Mouse (Mus musculus) c-Kit-positive CD71-negative TER-119-negative erythroid progenitor cells, embryonic 14.5 days (primary cell): ENCODE results near the gene Pik3r3.

Experiments used
- DNase-seq: peaks from one replicate; pipeline ENCODE4 v3.0.0-alpha.2; 2013; ENCODE audit warnings: low read depth

Pik3r3 gene

DNA sequence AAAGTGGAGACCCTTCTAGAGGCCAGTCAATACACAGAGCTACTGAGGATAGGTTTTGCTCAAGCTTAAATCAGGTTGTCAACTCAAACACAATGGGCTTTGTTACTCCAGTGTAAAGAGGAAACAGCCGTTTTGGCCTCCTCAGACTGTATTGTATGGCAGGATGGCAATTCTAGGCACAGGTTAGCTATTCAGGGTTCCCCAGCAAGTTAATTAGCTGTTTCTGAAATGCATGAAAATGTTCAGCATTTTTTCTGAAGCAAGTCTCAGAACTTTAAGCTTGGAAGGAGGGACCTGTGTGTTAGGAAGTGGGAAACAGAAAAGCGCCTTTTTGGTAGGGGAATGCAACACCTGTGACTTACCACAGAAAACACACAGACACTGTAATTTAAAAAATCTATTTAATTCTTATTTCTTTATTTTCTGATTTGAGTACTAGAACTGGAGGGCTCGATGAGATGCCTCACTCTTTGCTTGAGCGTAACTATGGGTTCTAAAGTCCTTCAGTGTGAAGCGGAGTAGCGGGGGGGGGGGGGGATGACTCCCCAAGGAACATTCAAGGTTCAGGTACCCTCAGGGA is 1.3 kb upstream of the Pik3r3 start:
- no peak for DNase-seq

DNA sequence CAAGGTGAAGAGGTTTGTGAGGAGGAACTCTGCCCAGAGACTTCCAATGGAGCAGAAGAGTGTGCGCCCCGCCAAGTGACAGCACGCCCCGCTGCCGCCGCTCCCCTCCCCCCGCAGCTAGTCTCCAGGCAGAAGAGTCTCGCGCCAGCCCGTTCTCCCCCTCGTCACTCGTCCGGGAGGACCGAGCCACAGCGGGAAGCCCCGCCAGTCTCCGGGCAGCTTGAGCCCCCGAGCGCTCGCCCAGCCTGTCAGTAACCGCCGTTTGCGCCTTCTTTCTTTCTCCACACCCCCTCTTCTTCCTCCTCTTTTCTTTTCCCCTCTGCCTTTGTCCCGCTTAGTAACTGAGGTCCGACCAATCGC is 658 bp upstream of the Pik3r3 start:
- no peak for DNase-seq

DNA sequence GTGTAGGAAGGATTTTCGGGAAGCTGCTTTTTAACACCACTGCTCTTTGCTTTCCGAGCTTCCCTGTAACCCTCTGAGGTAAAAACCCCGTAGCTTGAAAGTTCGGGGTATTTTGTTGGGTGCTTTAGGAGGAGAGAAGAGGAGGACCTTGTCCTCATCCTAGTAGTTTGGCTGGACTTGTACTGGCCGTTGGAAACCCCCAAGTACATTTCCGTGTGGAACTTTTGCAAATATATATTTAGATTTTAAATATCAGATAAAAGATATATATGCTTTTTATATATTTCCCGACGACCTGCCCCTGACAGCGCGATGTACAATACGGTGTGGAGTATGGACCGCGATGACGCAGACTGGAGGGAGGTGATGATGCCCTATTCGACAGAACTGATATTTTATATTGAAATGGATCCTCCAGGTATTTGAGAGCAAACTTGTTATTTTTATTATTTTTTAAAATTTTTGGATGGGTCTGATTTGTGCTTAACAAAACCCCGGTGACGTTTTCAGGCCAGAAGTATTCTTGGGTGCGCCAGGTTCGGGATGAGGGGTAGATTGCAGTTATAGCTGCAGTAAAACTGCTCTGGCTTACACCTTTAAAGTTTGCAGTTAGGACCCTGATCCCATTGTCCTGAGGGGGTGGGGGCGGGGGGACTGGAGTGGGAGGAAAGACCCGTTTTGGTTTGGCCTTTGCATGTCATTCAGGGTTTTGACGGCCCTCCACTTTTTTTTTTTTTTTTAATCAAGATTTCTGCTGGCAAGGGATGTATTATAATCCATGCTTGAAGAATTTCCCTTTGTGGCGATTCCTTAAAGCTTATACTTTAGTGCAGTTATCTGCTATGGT is 801 bp downstream of the Pik3r3 start:
- DNase-seq: no peak

DNA sequence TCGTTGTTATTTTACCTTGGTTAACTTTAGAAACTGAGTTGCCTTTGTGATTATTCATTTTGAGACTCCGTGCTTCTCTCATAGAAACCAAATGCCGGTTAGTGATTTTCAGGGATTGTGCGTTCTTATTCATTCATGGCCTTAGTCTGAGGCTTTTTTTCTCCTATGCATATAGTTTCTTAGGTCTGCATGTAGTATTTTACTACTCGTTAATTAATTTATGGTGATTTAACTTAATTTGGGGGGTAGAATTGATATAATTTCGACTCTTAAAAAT is 1.4 kb downstream of the Pik3r3 start:
- no peak for DNase-seq

DNA sequence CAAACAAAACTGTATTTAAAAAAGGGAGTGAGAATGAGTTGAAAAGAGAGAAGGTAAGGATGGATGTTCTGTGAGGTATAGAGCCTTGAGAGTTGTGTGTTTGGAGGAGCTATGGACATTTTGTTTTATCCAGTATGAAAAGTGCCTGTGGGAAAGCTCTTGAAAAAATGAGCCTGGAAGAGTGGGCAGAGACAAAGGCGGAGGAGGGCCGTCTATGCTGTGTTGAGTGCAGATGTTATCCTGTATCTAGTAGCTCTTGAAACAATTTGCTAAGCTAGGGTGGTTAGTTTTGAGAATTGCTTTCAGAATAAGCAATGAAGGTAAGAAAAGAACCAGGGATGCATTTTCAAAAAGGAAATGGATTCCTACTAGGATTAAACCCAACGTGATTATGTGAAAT is 22.0 kb downstream of the Pik3r3 start:
- DNase-seq: no peak

DNA sequence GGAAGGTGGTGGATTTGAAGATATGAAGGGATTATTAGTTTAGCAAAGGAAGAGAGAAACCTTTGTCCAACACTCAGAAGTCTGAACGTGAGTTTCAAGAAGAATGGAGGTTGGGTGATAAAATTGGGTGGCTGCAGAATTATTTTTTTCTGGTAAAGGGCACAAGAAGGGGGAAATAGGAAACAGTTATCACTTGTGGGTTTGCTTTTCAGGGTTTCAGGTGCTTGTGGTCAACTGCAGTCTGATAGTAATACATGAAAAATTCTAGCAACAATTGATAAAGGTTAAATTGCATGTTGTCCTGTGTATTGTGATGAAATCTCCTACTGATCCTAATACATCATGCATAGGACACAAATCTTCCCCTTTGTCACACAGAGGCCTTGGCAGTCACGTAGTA is 22.8 kb downstream of the Pik3r3 start:
- no peak for DNase-seq

DNA sequence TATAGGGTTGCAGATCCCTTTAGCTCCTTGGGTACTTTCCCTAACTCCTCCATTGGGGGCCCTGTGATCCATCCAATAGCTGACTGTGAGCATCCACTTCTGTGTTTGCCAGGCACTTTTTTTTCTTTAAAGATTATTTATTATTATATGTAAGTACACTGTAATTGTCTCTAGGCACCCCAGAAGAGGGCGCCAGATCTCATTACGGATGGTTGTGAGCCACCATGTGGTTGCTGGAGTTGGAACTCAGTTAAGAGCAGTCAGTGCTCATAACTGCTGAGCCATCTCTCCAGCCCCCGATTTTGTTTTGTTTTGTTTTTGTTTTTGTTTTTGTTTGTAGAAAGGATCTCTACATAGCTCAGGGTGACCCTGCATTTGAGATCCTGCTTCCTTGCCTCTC is 24.5 kb downstream of the Pik3r3 start:
- peak; percentile 32 for DNase-seq

DNA sequence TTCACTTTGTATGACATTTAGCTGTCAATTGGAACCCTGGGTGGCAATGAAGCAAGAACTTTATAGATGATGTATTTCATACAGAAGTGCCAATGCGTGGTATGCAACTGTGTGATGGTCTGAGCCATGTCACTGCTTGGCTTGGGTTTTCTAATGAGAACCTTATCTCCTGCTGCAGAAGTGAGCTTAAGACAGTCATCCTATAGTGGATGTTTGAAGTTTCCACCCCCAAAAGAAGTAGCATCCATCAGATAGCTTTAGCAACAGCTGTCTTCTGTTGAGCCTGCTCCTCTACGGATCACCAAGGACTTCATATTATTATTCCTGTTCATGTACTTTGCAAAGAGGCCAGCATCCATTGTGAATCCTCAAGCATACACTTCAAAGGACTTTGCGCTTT is 28.6 kb downstream of the Pik3r3 start:
- no peak for DNase-seq

DNA sequence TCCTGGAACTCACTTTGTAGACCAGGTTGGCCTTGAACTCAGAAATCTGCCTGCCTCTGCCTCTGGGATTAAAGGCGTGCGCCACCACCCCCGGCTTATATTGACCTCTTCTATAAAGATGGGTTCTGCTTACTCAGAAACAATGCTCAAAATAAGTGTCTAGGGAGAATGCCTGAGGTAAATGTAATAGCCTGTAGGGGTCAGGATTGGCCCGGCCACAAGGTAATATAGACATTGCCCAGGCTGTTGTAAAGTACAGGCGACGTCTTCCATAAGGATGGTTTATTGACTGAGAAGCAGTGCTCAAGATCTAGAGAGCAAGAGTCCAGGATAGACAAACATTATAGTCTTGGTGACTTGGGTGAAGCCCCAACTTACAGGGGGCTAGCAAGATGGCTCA is 46.8 kb downstream of the Pik3r3 start:
- no peak for DNase-seq

DNA sequence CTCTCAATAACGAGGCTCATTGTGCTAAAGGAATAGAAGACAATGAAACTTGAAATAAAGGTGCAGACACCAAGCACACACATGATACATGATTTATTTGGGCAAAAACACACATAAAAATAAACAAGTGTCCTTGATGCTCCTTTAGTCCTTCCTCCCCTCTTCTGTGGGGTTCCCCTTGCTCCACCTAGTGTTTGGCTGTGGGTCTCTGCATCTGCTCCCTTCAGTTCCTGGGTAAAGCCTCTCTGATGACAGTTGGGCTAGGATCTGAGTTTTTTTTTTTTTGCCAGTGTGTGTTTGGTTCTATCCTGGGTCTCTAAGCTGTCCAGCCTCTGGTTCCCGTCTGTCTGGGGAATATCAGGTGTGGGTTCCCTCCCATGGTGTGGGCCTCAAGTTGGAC is 60.8 kb downstream of the Pik3r3 start:
- no peak for DNase-seq

DNA sequence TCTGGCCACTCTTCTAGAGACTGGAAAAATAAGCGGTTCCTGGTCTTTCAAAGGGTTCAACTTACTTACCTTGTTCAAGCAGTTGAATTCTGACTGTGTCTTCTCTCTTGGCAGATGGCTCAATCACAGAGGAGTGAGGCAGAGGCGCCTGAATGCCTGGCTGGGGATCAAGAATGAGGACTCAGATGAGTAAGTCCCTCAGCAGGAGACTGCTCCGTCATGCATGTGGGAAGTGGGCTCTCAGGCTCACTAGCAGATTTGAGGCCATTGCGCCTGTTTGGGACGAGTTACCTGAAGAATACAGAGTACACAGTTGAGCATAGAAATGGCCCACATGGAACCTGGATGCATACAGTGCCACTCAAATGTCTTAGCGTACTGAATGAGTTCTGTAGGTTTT is 70.1 kb downstream of the Pik3r3 start:
- DNase-seq: no peak

DNA sequence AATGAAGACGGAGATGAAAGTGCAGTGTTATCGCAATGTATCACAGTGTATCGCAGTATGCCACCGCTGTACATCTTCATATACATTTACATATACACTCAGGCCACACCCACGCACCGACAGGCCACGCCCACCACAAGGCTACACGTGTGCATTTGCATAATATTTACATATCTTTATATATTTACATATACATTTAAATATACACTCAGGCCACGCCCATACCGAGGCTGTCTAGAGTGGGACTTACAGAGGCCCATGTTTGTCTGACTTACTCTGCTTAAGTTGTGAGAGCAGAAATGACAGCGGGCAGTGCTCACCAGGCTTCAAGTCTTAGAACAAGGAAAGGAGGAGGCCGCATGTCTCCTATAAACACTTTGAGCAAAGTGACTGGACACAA is 71.9 kb downstream of the Pik3r3 start:
- peak; percentile 6 for DNase-seq

DNA sequence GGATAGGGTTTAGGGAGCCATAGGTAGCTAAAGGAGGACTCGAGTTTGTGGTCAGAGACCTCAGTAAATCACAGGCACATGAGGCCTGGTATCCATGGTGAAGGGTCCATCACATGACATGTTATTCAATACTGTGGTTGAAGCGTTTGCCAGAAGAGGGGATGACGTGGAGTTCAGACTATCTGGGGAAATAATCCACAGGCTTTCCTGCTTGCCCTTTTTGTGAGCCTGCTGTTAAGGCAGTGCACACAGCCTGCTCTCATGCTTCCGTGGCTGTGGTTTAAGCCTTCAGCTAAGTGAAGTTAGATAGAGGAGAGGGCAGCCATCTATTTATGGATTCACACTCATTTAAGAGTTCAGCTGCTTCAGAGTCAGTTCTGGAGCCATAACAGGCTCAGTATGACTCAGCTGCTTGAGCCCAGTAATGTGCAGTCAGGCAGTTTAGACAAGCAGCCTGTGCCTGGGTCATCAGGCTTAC is 79.5 kb downstream of the Pik3r3 start:
- DNase-seq: peak; percentile 32

DNA sequence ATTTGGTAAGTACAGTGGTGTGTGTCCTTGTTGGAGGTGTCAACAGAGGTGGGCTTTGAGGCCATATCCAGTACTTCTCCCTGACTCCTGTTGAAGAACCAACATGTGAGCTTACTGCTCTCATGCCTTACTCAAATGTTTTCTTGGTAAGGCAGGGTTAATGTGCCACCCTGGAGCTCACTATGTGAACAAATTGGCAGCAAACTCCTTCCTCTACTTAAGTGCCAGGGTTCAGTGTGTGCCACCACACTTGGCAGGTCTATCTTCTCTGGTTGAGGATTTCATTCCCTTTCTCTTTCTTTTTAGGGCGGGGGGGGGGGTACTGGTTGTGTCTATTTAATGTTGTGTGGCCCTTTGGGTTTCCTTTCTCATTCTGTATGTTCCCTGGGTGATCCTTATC is 83.1 kb downstream of the Pik3r3 start:
- DNase-seq: no peak

DNA sequence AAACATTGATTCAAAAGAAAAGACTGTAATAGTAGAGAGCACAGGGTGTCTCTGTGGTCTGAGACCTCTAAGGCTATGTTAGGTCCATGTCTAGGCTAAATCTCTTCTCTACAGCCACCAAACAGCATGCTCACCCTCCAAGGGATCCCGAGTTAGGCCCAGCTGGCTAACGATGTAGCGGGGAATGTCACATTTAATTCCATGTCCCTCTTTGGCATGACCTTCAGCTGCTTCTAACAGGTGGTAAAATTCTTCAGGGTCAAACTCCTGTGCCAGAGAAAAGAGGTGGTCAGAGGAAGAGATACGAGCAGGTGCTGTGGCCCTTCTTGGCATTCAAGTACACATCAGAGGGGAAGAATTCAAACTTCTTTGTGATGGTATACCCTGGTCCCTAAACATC is 96.2 kb downstream of the Pik3r3 start:
- DNase-seq: no peak

DNA sequence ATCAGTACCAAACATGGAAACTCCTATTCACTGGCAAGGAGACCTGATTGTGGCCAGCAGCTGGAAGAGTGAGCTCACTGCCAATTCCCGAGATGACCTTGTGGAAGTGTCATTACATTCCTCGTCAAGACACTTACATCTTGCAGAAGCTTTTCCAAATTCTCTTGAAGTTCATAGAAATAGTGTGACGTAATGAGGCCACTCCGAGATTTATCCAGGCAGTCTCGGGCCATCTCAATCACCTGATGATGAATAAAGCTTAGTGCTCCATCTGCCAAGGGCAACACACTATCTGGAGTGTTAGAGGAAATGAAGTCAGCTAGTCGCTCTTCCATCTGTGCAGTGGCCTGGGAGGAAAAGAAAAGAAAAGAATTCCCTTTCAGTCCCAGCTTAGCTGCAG is 100.7 kb downstream of the Pik3r3 start:
- no peak for DNase-seq

DNA sequence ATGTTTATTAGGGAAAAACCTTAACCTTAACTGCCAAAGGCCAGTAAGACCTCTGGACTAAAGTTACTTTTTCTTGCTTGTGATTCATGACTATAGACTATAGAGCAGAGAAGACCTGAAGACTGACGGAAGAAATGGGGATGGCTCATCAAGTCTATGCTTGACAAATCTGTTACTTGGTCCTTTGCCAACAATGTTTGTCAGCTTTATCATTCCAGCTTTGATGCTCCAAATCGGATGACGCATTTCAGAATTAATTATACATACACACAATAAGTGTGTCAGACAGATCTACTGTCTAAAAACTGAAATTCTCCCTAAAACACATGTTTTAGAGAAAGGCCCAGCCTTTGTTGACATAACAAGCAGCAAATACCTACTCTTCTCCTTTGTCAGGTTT is 107.8 kb downstream of the Pik3r3 start:
- DNase-seq: no peak

DNA sequence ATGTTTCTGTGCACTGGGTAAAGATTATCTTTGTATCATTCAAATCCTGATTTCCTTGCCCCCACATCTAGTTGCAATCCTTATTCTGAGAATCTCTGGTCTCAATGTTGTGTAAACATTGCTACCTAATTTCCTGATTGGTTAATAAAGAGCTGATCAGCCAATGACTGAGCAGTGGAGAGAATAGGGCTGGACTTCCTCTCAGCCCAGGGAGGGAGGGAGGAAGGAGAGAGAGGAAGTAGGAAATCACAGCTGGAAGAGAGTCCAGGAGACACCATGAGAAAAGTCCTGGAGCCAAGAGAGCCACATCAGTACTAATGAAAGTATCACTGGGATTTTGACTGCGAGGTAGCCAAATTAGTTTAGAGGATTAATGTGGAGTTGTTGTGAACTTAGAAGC is 114.9 kb downstream of the Pik3r3 start:
- DNase-seq: no peak

DNA sequence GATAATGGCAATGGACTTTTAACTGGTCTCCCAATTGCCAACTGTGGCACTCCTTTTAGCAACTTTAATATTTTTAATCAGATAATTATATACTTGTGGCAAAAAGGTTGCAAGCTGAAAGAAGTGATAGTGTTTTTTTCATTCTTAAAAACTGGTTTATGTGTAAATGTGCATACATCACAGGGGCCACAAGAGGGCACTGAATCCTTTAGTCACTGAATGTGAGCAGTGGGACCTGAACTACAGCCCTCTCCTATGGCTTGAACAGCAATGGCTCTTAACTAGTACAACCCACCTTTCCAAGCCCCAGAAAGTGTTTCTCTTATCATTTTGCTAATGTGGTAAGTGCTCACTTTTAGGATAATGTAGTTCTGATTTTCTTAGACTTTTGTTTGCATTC is 120.7 kb downstream of the Pik3r3 start:
- peak; percentile 37 for DNase-seq

DNA sequence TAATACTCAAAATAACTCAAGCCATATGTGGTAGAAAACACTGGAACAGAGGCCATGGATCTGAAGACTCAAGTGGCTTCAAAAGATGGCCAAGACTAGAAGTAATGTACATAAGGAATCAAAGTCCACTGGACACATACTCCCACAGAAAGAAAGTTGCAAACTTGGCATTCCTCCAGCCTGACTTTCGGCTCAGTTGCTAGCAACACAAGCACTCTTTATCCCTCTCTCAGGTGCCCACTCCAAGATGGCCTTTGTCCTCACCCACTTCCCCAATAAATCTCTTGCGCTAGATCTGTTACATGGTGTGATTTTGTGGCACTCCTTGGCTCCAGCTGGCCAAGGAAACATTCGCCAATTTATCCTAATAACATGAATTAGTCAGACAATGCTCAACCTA is 131.1 kb downstream of the Pik3r3 start:
- no peak for DNase-seq
